Mouse (Mus musculus) forebrain, embryonic 15.5 days (tissue): Measurements from ENCODE around the gene Ube2l6. TPM values are rescaled to one million over a fixed set of nuclear protein-coding genes. Genes with fewer than 3 reads are reported as not detected.

Experiments used
- ATAC-seq: fragments of 200-750 bp; cut with Nextera tagmentation; replicated peaks from 2 replicates; pipeline ENCODE4 v1.8.0; 2017; ENCODE audit warnings: mild to moderate bottlenecking, moderate TSS enrichment, moderate library complexity
- H3K27ac ChIP-seq: fragments of 300-500 bp; sonication (generic); replicated peaks from 2 replicates; pipeline ENCODE4 v1.5.1; 2015; ENCODE audit warnings: mild to moderate bottlenecking, inconsistent platforms
- H3K27me3 ChIP-seq: fragments of 300-500 bp; sonication (generic); 2 replicates; pipeline ENCODE4 v1.6.1; 2015; ENCODE audit warnings: inconsistent platforms
- H3K36me3 ChIP-seq: fragments of 300-500 bp; sonication (generic); 2 replicates; pipeline ENCODE4 v1.6.1; 2015; ENCODE audit warnings: mild to moderate bottlenecking, inconsistent platforms
- H3K4me1 ChIP-seq: fragments of 300-500 bp; sonication (generic); 2 replicates; pipeline ENCODE4 v1.6.1; 2015; ENCODE audit warnings: inconsistent platforms
- H3K4me2 ChIP-seq: fragments of 300-500 bp; sonication (generic); replicated peaks from 2 replicates; pipeline ENCODE4 v1.6.1; 2015; ENCODE audit warnings: mild to moderate bottlenecking, inconsistent platforms
- H3K4me3 ChIP-seq: fragments of 300-500 bp; sonication (generic); 2 replicates; pipeline ENCODE4 v1.5.1; 2015; ENCODE audit warnings: mild to moderate bottlenecking, inconsistent platforms
- H3K9ac ChIP-seq: fragments of 300-500 bp; sonication (generic); replicated peaks from 2 replicates; pipeline ENCODE4 v1.6.1; 2015; ENCODE audit warnings: mild to moderate bottlenecking, inconsistent platforms
- H3K9me3 ChIP-seq: fragments of 300-500 bp; sonication (generic); 2 replicates; pipeline ENCODE4 v1.6.1; 2016; ENCODE audit warnings: inconsistent platforms
- WGBS: fragments of 180-500 bp; shearing (Covaris S2); methylation state at CpG from one replicate; pipeline ENCODE4 v1.1.7; 2015; ENCODE audit warnings: mixed read lengths; 5-methylcytosine and 5-hydroxymethylcytosine counted together
- polyA plus RNA-seq: library from polyadenylated mRNA; unstranded; fragments of >200 nt; fragmentation: Nextera tagmentation; extraction: Ambion mirVana; gene quantifications from 2 replicates; pipeline ENCODE4 v1.2.1, GENCODE M21; 2015

Gene Ube2l6
- polyA plus RNA-seq, 1 experiment from 2014 or later = 20.9 TPM

GRCm38 (mm10) chr2:84774751-84775150 is 23.9 kb upstream of the Ube2l6 start:
- no peaks in the 10 kb centered on the region for H3K27me3 ChIP-seq
- H3K36me3 ChIP-seq = no peaks in the 10 kb centered on the region
- H3K9me3 ChIP-seq = no peaks in the 10 kb centered on the region
- peak overlapping the region; percentile 73 for H3K27ac ChIP-seq
- ATAC-seq = peak; percentile 86
- H3K4me3 ChIP-seq = peak overlapping the region; percentile 27
- 1% methylated on average over 14 of the region's 15 CpGs for WGBS
- peak overlapping the region; percentile 44 for H3K4me2 ChIP-seq
- peak overlapping the region; percentile 31 for H3K9ac ChIP-seq
- H3K4me1 ChIP-seq = peaks cover 10% of the 10 kb centered on the region

GRCm38 (mm10) chr2:84775241-84775640 is 23.4 kb upstream of the Ube2l6 start, which contains the start of gene Serping1:
Gene Serping1, minus strand, starts transcription at chr2:84775444.
- H3K4me3 ChIP-seq = peak within 1 kb of the TSS; percentile 27
- no peaks in the 10 kb centered on the region for H3K27me3 ChIP-seq
- H3K9ac ChIP-seq = peak within 1 kb of the TSS; percentile 31
- H3K4me1 ChIP-seq = peaks cover 10% of the 10 kb centered on the region
- H3K36me3 ChIP-seq = no peaks in the 10 kb centered on the region
- H3K9me3 ChIP-seq = no peaks in the 10 kb centered on the region
- ATAC-seq = peak; percentile 44; the same call in 1 of the 2 replicates
- peak within 1 kb of the TSS; percentile 44 for H3K4me2 ChIP-seq
- whole genome bisulfite sequencing = 64% methylated on average over 9 of the region's 9 CpGs
- H3K27ac ChIP-seq = peak within 1 kb of the TSS; percentile 73

- Histone ChIP-seq H3K27ac (peak overlapping the region; percentile 50), H3K4me2 (no peak overlapping the region), H3K9me3 (no peaks in the 10 kb centered on the region), H3K9ac (no peak overlapping the region), H3K36me3 (no peaks in the 10 kb centered on the region), H3K27me3 (no peaks in the 10 kb centered on the region), H3K4me1 (peaks cover 10% of the 10 kb centered on the region), H3K4me3 (no peak overlapping the region)
- 72% methylated on average over 6 of the region's 6 CpGs for WGBS
- no peak for ATAC-seq
Observed at GRCm38 (mm10) chr2:84775665-84776064, 23.0 kb upstream of the Ube2l6 start.

- no peaks in the 10 kb centered on the region for H3K9me3 ChIP-seq
- H3K36me3 ChIP-seq = no peaks in the 10 kb centered on the region
- ATAC-seq = no peak
- peaks cover 10% of the 10 kb centered on the region for H3K4me1 ChIP-seq
- no peak overlapping the region for H3K4me3 ChIP-seq
- no peak overlapping the region for H3K4me2 ChIP-seq
- WGBS = 44% methylated on average over 3 of the region's 3 CpGs
- H3K9ac ChIP-seq = no peak overlapping the region
- H3K27me3 ChIP-seq = no peaks in the 10 kb centered on the region
- H3K27ac ChIP-seq = no peak overlapping the region
Observed at GRCm38 (mm10) chr2:84777706-84778105, 20.9 kb upstream of the Ube2l6 start.

- H3K4me3 ChIP-seq = no peak overlapping the region
- no peak overlapping the region for H3K4me2 ChIP-seq
- H3K9me3 ChIP-seq = no peaks in the 10 kb centered on the region
- no peak overlapping the region for H3K27ac ChIP-seq
- ATAC-seq = no peak
- H3K27me3 ChIP-seq = no peaks in the 10 kb centered on the region
- no peaks in the 10 kb centered on the region for H3K36me3 ChIP-seq
- 69% methylated on average over 6 of the region's 6 CpGs for WGBS
- H3K4me1 ChIP-seq = peaks cover 7% of the 10 kb centered on the region
- no peak overlapping the region for H3K9ac ChIP-seq
Observed at GRCm38 (mm10) chr2:84779210-84779609, 19.4 kb upstream of the Ube2l6 start.

GRCm38 (mm10) chr2:84783315-84783714 is 15.3 kb upstream of the Ube2l6 start:
- no peaks in the 10 kb centered on the region for H3K36me3 ChIP-seq
- 94% methylated on average over 1 of the region's 1 CpGs for WGBS
- no peak for ATAC-seq

GRCm38 (mm10) chr2:84783840-84784566 is 14.6 kb upstream of the Ube2l6 start:
- 93% methylated on average over 3 of the region's 3 CpGs for WGBS
- no peaks in the 10 kb centered on the region for H3K27me3 ChIP-seq
- H3K9ac ChIP-seq = no peak overlapping the region
- H3K27ac ChIP-seq = no peak overlapping the region
- H3K4me1 ChIP-seq = no peaks in the 10 kb centered on the region
- H3K36me3 ChIP-seq = no peaks in the 10 kb centered on the region
- H3K4me3 ChIP-seq = no peak overlapping the region
- no peak for ATAC-seq
- H3K9me3 ChIP-seq = no peaks in the 10 kb centered on the region
- H3K4me2 ChIP-seq = no peak overlapping the region

More at GRCm38 (mm10) chr2:84783315-84783714, 15.3 kb upstream of the Ube2l6 start:
- H3K9ac ChIP-seq = no peak overlapping the region
- no peaks in the 10 kb centered on the region for H3K4me1 ChIP-seq
- no peaks in the 10 kb centered on the region for H3K27me3 ChIP-seq
- H3K4me3 ChIP-seq = no peak overlapping the region
- H3K27ac ChIP-seq = no peak overlapping the region
- H3K4me2 ChIP-seq = no peak overlapping the region
- H3K9me3 ChIP-seq = no peaks in the 10 kb centered on the region

GRCm38 (mm10) chr2:84788316-84788715 is 10.3 kb upstream of the Ube2l6 start:
- no peak for ATAC-seq
- no peaks in the 10 kb centered on the region for H3K36me3 ChIP-seq
- H3K27ac ChIP-seq = no peak overlapping the region
- no peaks in the 10 kb centered on the region for H3K27me3 ChIP-seq
- H3K4me2 ChIP-seq = no peak overlapping the region
- WGBS = 84% methylated on average over 3 of the region's 3 CpGs
- H3K9ac ChIP-seq = no peak overlapping the region
- H3K9me3 ChIP-seq = no peaks in the 10 kb centered on the region
- no peaks in the 10 kb centered on the region for H3K4me1 ChIP-seq
- H3K4me3 ChIP-seq = no peak overlapping the region

- H3K27me3 ChIP-seq = no peaks in the 10 kb centered on the region
- H3K27ac ChIP-seq = no peak overlapping the region
- no peaks in the 10 kb centered on the region for H3K4me1 ChIP-seq
- WGBS = 59% methylated on average over 9 of the region's 9 CpGs
- no peak overlapping the region for H3K4me3 ChIP-seq
- no peak overlapping the region for H3K4me2 ChIP-seq
- H3K36me3 ChIP-seq = no peaks in the 10 kb centered on the region
- no peak for ATAC-seq
- H3K9me3 ChIP-seq = no peaks in the 10 kb centered on the region
- no peak overlapping the region for H3K9ac ChIP-seq
Observed at GRCm38 (mm10) chr2:84790418-84790817, 8.2 kb upstream of the Ube2l6 start.

- Histone ChIP-seq H3K4me3 (no peak overlapping the region), H3K27ac (no peak overlapping the region), H3K4me2 (no peak overlapping the region), H3K27me3 (no peaks in the 10 kb centered on the region), H3K36me3 (no peaks in the 10 kb centered on the region), H3K4me1 (no peaks in the 10 kb centered on the region), H3K9me3 (no peaks in the 10 kb centered on the region), H3K9ac (no peak overlapping the region)
- WGBS = 89% methylated on average over 3 of the region's 3 CpGs
- no peak for ATAC-seq
Observed at GRCm38 (mm10) chr2:84792516-84792915, 6.1 kb upstream of the Ube2l6 start.

GRCm38 (mm10) chr2:84793154-84793553 is 5.5 kb upstream of the Ube2l6 start:
- Histone ChIP-seq H3K4me3 (no peak overlapping the region), H3K4me1 (peaks cover 2% of the 10 kb centered on the region; the same call in 1 of the 2 replicates), H3K27me3 (no peaks in the 10 kb centered on the region), H3K9me3 (no peaks in the 10 kb centered on the region), H3K4me2 (no peak overlapping the region), H3K36me3 (no peaks in the 10 kb centered on the region), H3K9ac (no peak overlapping the region), H3K27ac (no peak overlapping the region)
- 94% methylated on average over 3 of the region's 3 CpGs for WGBS
- no peak for ATAC-seq

GRCm38 (mm10) chr2:84793871-84794270 is 4.8 kb upstream of the Ube2l6 start:
- no peaks in the 10 kb centered on the region for H3K36me3 ChIP-seq
- 88% methylated on average over 3 of the region's 3 CpGs for WGBS

More at GRCm38 (mm10) chr2:84793871-84794270, 4.8 kb upstream of the Ube2l6 start:
- no peak overlapping the region for H3K4me3 ChIP-seq
- H3K27me3 ChIP-seq = no peaks in the 10 kb centered on the region
- no peak overlapping the region for H3K9ac ChIP-seq
- peaks cover 5% of the 10 kb centered on the region for H3K4me1 ChIP-seq
- no peak overlapping the region for H3K27ac ChIP-seq
- H3K9me3 ChIP-seq = no peaks in the 10 kb centered on the region
- no peak overlapping the region for H3K4me2 ChIP-seq
- ATAC-seq = no peak
